Mouse (Mus musculus): ENCODE results near the gene Cct7. TPM values are rescaled to one million over a fixed set of nuclear protein-coding genes. Genes with fewer than 3 reads are reported as not detected.
A peak's percentile ranks its signal among the peaks of the same experiment; 100 is the strongest.

Gene Cct7
- polyA plus RNA-seq, 1 experiment from 2014 or later = 672 TPM

DNA sequence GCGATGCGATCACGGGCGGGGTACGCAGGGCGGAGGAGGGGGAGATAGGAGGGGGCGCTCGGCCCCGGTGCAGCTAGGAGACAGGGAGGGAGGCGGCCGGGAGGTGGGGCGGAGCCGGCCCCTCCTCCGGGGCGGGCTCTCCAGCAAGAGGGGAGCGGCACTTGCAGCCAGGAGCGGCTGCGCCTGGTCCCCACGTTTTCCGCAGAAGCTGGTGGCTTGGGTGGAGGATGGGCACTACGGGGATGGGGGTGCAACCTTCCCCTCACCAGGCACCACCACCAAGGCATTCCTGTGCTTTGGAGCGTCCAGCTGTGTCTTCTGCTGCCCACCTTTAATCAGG is 51.6 kb downstream of the Cct7 start, which contains the start of gene Fbxo41:
Gene Fbxo41, minus strand, starts transcription at position 84 of the 340 bp plus-strand sequence.
- Histone ChIP-seq H3K27me3 (ENCODE audit: control insufficient read depth, insufficient read depth, low read length) (peaks cover 9% of the 10 kb centered on the region), H3K36me3 (ENCODE audit: control insufficient read depth, insufficient read depth, low read length) (no peaks in the 10 kb centered on the region), H3K9me3 (ENCODE audit: control insufficient read depth, low read length) (no peaks in the 10 kb centered on the region), H3K9ac (ENCODE audit: low read length) (peak within 1 kb of the TSS; percentile 72), H3K27ac (ENCODE audit: low read depth, low read length) (no peak within 1 kb of the TSS; the same call in 1 of the 2 replicates), H3K4me2 (peak within 1 kb of the TSS; percentile 54), H3K4me3 (ENCODE audit: low read depth, low read length) (peak within 1 kb of the TSS; percentile 57), H3K4me1 (ENCODE audit: control insufficient read depth, insufficient read depth, low read length) (peaks cover 16% of the 10 kb centered on the region)
- ATAC-seq (ENCODE audit: low FRiP score) (peak; percentile 89), DNase-seq (ENCODE audit: low spot score, missing footprints) (no peak)
- WGBS = 3% methylated on average over 19 of the region's 22 CpGs

- WGBS = 50% methylated on average over 2 of the region's 2 CpGs
- ATAC-seq (ENCODE audit: low FRiP score) = no peak
- H3K4me3 ChIP-seq (ENCODE audit: low read depth, low read length) = no peak overlapping the region
These were observed 53.6 kb downstream of the Cct7 start for GRCm38 (mm10) chr6:85504908-85505307.

GRCm38 (mm10) chr6:85508602-85509001 is 57.3 kb downstream of the Cct7 start:
- H3K36me3 ChIP-seq (ENCODE audit: control insufficient read depth, insufficient read depth, low read length) = no peaks in the 10 kb centered on the region
- peaks cover 38% of the 10 kb centered on the region for H3K27me3 ChIP-seq (ENCODE audit: control insufficient read depth, insufficient read depth, low read length)
- DNase-seq (ENCODE audit: low spot score, missing footprints) = no peak
- no peak overlapping the region for H3K9ac ChIP-seq (ENCODE audit: low read length)
- 45% methylated on average over 5 of the region's 5 CpGs for WGBS
- H3K4me1 ChIP-seq (ENCODE audit: control insufficient read depth, insufficient read depth, low read length) = peaks cover 17% of the 10 kb centered on the region
- H3K9me3 ChIP-seq (ENCODE audit: control insufficient read depth, low read length) = no peaks in the 10 kb centered on the region
- H3K4me2 ChIP-seq = no peak overlapping the region
- no peak for ATAC-seq (ENCODE audit: low FRiP score)
- no peak overlapping the region for H3K27ac ChIP-seq (ENCODE audit: low read depth, low read length)
- no peak overlapping the region for H3K4me3 ChIP-seq (ENCODE audit: low read depth, low read length)

More at GRCm38 (mm10) chr6:85504908-85505307, 53.6 kb downstream of the Cct7 start:
- H3K27ac ChIP-seq (ENCODE audit: low read depth, low read length) = no peak overlapping the region
- no peak for DNase-seq (ENCODE audit: low spot score, missing footprints)
- H3K9ac ChIP-seq (ENCODE audit: low read length) = no peak overlapping the region
- H3K4me1 ChIP-seq (ENCODE audit: control insufficient read depth, insufficient read depth, low read length) = peaks cover 16% of the 10 kb centered on the region
- no peaks in the 10 kb centered on the region for H3K36me3 ChIP-seq (ENCODE audit: control insufficient read depth, insufficient read depth, low read length)
- no peaks in the 10 kb centered on the region for H3K9me3 ChIP-seq (ENCODE audit: control insufficient read depth, low read length)
- peaks cover 11% of the 10 kb centered on the region for H3K27me3 ChIP-seq (ENCODE audit: control insufficient read depth, insufficient read depth, low read length)
- no peak overlapping the region for H3K4me2 ChIP-seq

DNA sequence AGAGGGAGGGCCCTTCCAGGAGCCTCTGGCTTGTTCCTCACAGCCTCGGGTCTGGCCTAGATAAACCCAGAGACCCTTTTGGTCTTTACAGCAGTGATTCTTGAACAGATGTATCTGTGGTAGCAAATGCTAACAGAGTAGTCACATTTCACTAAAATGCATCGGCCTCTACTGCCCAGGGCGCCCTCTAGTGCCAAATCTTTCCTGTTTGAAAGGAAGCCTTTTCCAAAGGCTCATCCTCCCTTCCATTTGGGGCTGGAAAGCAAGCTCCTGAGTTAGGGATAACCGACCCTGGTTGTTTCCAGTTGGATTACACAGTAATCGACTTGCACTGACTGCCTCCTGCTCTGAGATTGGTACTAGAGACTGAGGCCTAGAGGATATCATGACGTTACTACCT is 59.2 kb downstream of the Cct7 start:
- no peaks in the 10 kb centered on the region for H3K9me3 ChIP-seq (ENCODE audit: control insufficient read depth, low read length)
- peak; percentile 95 for DNase-seq (ENCODE audit: low spot score, missing footprints)
- peaks cover 49% of the 10 kb centered on the region for H3K27me3 ChIP-seq (ENCODE audit: control insufficient read depth, insufficient read depth, low read length)
- H3K4me2 ChIP-seq = no peak overlapping the region
- no peak for ATAC-seq (ENCODE audit: low FRiP score)
- no peak overlapping the region for H3K4me3 ChIP-seq (ENCODE audit: low read depth, low read length)
- H3K27ac ChIP-seq (ENCODE audit: low read depth, low read length) = no peak overlapping the region
- WGBS = 2% methylated on average over 6 of the region's 6 CpGs
- no peaks in the 10 kb centered on the region for H3K36me3 ChIP-seq (ENCODE audit: control insufficient read depth, insufficient read depth, low read length)
- no peak overlapping the region for H3K9ac ChIP-seq (ENCODE audit: low read length)
- peaks cover 19% of the 10 kb centered on the region for H3K4me1 ChIP-seq (ENCODE audit: control insufficient read depth, insufficient read depth, low read length)

DNA sequence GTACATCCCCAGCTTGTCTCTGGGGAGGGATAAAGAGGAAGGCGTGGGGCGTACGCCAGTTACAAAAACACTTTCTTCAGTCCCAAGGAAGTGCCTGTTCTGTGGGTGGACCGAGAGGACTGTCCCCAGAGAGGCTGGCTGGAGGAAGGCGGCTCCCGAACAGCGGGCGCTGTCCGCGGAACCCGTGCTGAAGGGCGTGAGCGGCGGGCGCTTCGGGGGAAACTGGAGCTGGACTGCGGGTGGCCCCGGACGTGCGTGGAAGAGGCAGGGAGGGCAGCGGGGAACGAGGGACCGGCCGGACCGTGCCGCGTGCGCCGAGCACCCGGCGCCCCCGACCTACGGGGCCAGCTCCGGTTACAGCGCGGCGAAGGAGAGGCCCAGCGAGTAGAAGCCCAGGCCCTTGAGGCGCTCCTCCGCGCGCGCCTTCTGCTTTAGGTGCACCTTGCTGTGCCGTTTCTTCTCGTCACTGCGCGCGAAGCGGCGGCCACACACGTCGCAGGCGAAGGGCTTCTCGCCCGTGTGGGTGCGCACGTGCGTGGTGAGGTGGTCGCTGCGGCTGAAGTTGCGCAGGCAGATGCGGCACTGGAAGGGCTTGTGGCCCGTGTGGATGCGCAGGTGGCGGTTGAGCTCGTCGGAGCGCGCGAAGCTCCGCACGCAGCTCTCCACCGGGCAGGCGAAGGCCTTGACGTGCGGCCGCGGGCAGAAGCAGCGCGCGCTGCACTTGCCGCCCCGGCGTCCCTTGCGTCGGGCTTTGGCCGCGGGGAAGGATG is 60.2 kb downstream of the Cct7 start:
- no peaks in the 10 kb centered on the region for H3K36me3 ChIP-seq (ENCODE audit: control insufficient read depth, insufficient read depth, low read length)
- peaks cover 19% of the 10 kb centered on the region for H3K4me1 ChIP-seq (ENCODE audit: control insufficient read depth, insufficient read depth, low read length)
- no peak overlapping the region for H3K9ac ChIP-seq (ENCODE audit: low read length)
- H3K4me3 ChIP-seq (ENCODE audit: low read depth, low read length) = peak overlapping the region; percentile 36
- ATAC-seq (ENCODE audit: low FRiP score) = peak; percentile 8; the same call in 1 of the 2 replicates
- peak overlapping the region; percentile 49 for H3K4me2 ChIP-seq
- H3K27me3 ChIP-seq (ENCODE audit: control insufficient read depth, insufficient read depth, low read length) = peaks cover 50% of the 10 kb centered on the region
- H3K9me3 ChIP-seq (ENCODE audit: control insufficient read depth, low read length) = no peaks in the 10 kb centered on the region
- H3K27ac ChIP-seq (ENCODE audit: low read depth, low read length) = no peak overlapping the region
- DNase-seq (ENCODE audit: low spot score, missing footprints) = peak; percentile 92
- under 1% methylated on average over 83 of the region's 88 CpGs for WGBS

- under 1% methylated on average over 34 of the region's 36 CpGs for WGBS
- no peak overlapping the region for H3K9ac ChIP-seq (ENCODE audit: low read length)
- H3K4me1 ChIP-seq (ENCODE audit: control insufficient read depth, insufficient read depth, low read length) = peaks cover 19% of the 10 kb centered on the region
- H3K4me3 ChIP-seq (ENCODE audit: low read depth, low read length) = peak overlapping the region; percentile 36
- no peaks in the 10 kb centered on the region for H3K9me3 ChIP-seq (ENCODE audit: control insufficient read depth, low read length)
- peak overlapping the region; percentile 49 for H3K4me2 ChIP-seq
- H3K36me3 ChIP-seq (ENCODE audit: control insufficient read depth, insufficient read depth, low read length) = no peaks in the 10 kb centered on the region
- peak; percentile 91 for DNase-seq (ENCODE audit: low spot score, missing footprints)
- H3K27ac ChIP-seq (ENCODE audit: low read depth, low read length) = no peak overlapping the region
- ATAC-seq (ENCODE audit: low FRiP score) = peak; percentile 22; the same call in 1 of the 2 replicates
- peaks cover 50% of the 10 kb centered on the region for H3K27me3 ChIP-seq (ENCODE audit: control insufficient read depth, insufficient read depth, low read length)
These were observed 60.7 kb downstream of the Cct7 start for GRCm38 (mm10) chr6:85512056-85512440.

GRCm38 (mm10) chr6:85512577-85513530 is 61.5 kb downstream of the Cct7 start:
- Histone ChIP-seq H3K36me3 (ENCODE audit: control insufficient read depth, insufficient read depth, low read length) (no peaks in the 10 kb centered on the region), H3K27ac (ENCODE audit: low read depth, low read length) (no peak overlapping the region), H3K4me3 (ENCODE audit: low read depth, low read length) (peak overlapping the region; percentile 36), H3K9me3 (ENCODE audit: control insufficient read depth, low read length) (no peaks in the 10 kb centered on the region), H3K9ac (ENCODE audit: low read length) (no peak overlapping the region), H3K27me3 (ENCODE audit: control insufficient read depth, insufficient read depth, low read length) (peaks cover 50% of the 10 kb centered on the region), H3K4me2 (peak overlapping the region; percentile 62), H3K4me1 (ENCODE audit: control insufficient read depth, insufficient read depth, low read length) (peaks cover 19% of the 10 kb centered on the region)
- ATAC-seq (ENCODE audit: low FRiP score) = peak; percentile 57; the same call in 1 of the 2 replicates
- DNase-seq (ENCODE audit: low spot score, missing footprints) = peak; percentile 94
- WGBS = under 1% methylated on average over 79 of the region's 90 CpGs

- no peak within 1 kb of the TSS for H3K27ac ChIP-seq (ENCODE audit: low read depth, low read length)
- peak within 1 kb of the TSS; percentile 36 for H3K4me3 ChIP-seq (ENCODE audit: low read depth, low read length)
- H3K9me3 ChIP-seq (ENCODE audit: control insufficient read depth, low read length) = no peaks in the 10 kb centered on the region
- peaks cover 23% of the 10 kb centered on the region for H3K4me1 ChIP-seq (ENCODE audit: control insufficient read depth, insufficient read depth, low read length)
- H3K36me3 ChIP-seq (ENCODE audit: control insufficient read depth, insufficient read depth, low read length) = no peaks in the 10 kb centered on the region
- peak; percentile 95 for DNase-seq (ENCODE audit: low spot score, missing footprints)
- WGBS = under 1% methylated on average over 36 of the region's 38 CpGs
- peaks cover 49% of the 10 kb centered on the region for H3K27me3 ChIP-seq (ENCODE audit: control insufficient read depth, insufficient read depth, low read length)
- peak; percentile 53; the same call in 1 of the 2 replicates for ATAC-seq (ENCODE audit: low FRiP score)
- peak within 1 kb of the TSS; percentile 26; the same call in 1 of the 2 replicates for H3K9ac ChIP-seq (ENCODE audit: low read length)
- H3K4me2 ChIP-seq = peak within 1 kb of the TSS; percentile 62
These were observed 62.2 kb downstream of the Cct7 start, which contains the start of gene Egr4 for GRCm38 (mm10) chr6:85513531-85513910. Egr4 (minus strand) TSS chr6:85513589.

Measured in midbrain, embryonic 11.5 days (tissue).